Mouse (Mus musculus): ENCODE measurements around the gene Vamp8. TPM values are rescaled to one million over a fixed set of nuclear protein-coding genes. Genes with fewer than 3 reads are reported as not detected.

Gene Vamp8
- total RNA-seq (2021), result 10 to 100 TPM; 60.9 to 64.7 TPM
- long read RNA-seq, experiment 1, transcript Vamp8-201 (3 exons, 820 nt), result major isoform, 21 of 25 reads
- long read RNA-seq, experiment 1, partial matches to known transcripts, result 0 of 25 reads
- long read RNA-seq, experiment 1, other reads (novel, unspliced or antisense), result 0 of 25 reads
- long read RNA-seq, experiment 2, transcript Vamp8-201 (3 exons, 820 nt), result major isoform, 25 of 26 reads
- long read RNA-seq, experiment 2, partial matches to known transcripts, result 0 of 26 reads
- long read RNA-seq, experiment 2, other reads (novel, unspliced or antisense), result 0 of 26 reads

DNA sequence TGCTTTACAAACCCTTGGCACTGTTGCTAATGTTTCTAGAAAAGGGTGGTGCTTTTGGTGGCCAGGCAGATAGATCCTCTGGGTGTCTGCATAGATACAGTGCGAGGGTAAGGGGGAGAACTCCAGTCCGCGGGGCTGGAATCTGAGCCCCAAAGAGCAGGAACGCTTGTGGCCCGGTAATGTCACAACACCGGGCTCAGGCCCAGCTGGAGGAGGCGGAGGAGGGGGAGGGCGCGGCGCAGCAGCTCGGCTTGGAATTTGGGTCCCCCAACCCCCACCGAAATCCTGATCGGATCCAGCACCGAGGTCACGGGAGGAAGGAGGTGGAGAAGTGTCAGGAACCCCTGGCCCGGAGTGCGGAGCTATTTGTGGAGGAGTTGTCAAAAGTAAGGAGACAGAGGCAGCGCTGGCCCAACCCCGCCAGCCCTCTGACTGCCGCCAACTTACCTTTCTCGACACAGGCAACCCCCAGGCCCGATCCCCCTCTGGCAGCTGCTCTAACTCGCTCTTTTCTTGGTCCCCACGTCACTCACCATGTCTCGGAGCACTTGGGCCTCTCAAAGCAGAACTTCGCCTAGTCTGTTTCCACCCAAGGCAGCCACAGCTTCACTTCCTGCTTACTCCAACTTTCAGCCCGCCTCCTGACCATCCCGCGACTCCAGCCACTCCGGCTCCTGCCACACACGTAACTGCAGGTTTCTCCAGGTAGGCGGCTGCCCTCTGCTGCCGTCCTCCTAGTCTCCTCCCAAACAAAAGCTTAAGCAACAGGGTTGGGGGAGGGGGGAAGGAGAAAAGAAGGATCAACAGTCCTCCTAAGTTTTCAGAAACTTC, at the start of gene Vamp8:
Vamp8 (minus strand) TSS at position 763 of the 831 bp plus-strand sequence.
- DNase-seq, result peak; percentile 87

DNA sequence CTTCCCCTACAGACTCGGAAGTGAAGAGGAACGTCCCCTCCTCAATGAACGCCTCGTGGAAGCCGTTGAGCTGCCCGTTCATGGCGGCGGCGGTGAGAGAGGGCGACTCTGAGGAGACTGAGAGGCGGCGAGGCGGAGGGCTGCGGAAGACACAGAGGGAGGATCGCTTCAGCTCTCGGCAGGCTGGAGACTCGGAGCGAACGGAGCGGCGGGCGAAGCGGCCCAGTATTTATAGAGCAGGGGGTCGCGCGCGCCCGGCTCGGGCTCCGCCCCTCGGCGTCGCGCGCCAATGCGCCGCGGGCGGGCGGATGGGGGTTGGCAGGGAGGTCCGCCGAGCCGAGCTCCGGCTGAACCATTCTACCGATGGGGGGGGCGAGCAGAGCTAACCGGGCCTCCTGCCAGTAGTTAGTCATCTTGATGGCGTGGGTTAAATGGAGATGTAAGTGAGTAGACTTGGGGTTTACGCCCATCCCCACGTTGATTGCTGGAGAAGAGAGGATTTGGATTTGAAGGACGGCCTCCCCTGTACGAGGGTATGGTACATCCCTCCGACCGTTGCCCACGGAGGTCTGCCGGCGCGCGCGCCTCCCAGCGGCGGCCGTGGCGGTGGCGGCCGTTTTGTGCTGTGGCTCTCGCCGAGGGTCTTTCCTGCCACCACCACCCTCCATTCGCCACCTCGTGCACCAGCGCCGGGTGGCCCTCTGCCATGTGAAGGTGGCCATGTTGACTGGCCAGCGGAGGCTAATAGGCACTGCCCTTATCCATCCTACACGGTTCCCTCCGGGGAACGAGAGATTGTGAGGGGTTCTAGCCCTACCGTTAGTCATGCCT, 49.1 kb upstream of the Vamp8 start, which contains the start of gene Mat2a:
Mat2a (minus strand) TSS at position 204 of the 831 bp plus-strand sequence.
- DNase-seq, result peak; percentile 96

DNA sequence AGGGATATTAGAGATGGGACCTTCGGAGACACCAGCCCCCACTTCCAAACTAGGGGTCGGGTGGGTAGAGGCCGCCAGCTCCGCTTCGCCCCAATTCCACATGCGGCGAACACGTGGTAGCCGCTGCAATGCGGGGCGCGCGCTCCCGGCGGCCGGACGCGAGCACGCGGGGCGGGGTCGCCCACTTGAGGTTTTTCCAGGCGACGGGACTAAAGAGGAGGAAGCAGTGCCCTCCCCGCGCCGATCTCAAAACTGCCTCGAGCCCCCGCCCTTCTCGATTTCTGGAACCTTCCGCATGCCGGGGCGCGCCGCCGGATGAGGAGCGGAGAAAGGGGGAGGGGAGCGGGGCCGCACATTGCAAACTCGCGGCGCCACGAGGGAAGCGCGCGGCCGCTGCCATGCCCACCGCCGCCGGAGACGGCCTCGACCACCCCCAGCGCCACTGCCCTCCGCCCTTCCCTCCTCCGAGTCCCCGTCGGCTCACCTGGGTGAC, 48.4 kb upstream of the Vamp8 start:
- peak; percentile 91 for DNase-seq

DNA sequence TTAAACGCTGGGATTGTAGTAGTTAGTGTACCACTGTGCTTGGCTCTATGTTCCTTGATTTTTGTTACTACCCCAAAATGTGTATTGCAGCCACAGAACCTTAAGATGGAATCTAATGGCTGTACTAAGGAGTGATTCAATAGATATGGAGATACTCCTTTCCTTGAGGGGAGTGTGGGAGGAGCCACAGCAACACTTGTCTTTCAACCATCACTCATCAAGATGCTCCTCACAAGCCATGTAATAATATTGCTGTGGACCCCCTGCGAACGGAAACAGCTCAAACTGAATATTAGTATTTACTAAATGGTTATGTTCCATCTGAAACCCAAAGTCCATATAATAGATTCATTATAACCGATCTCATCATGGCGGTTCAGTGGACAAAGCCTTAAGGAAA, 47.7 kb upstream of the Vamp8 start:
- no peak for DNase-seq

DNA sequence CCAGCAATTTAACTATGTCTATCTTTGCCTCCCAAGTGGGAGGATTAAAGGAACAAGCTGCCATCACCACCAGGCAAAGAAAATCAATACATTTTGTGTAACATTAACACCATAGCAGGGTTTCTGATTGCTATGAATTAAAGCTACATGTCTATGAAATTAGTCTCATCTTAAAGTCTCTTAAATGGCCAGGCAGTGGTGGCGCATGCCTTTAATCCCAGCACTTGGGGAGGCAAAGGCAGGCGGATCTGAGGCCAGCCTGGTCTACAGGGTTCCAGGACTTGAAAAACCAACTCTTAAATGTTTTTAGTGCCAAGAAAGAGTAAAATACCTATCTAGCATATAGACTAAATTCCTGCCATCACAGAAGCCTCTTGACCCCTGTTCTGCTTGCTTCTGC, 41.6 kb upstream of the Vamp8 start:
- DNase-seq, result no peak

DNA sequence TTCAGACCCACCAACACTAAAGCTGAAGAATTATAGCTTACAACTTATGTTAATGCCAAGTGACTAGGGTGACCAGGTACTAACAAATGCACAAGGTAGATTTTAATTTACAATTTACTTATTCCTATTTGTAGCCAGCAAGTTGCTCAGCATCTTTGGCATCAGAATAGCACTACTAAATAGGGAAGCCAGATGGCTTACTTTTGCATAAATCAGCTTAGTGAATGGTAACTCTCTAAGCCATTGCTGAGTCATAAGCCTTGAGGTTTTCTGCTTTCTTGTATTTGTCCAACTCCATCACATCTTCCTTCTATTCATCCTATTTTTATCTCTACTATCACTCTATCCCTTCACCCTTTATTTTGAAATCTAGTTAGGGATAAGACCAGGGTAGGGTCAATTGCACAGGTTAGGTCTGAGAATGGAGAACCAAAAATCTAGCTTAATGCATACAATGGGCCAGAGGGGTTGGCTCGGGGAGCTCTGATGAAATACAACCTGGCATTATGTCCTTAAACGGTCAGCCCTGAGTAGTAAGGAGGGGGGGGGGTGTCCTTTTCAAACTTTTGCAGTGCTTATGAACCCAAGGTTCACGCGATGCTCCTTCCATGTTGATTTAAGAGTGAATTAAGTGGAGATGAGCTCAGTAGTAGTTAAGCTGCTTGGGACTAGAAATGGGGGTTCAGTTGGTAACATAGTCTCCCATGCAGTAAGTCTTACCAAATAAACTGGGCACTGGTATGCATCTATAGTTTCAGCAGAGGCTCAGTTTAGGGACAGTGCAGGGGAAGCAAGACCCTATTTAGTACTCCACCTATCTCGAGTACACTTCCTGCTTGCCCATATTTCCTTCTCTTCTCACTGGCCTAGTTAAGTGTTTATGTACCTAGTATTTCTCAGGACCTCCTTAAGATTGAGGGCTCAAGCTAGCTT, 40.8 kb upstream of the Vamp8 start:
- no peak for DNase-seq

DNA sequence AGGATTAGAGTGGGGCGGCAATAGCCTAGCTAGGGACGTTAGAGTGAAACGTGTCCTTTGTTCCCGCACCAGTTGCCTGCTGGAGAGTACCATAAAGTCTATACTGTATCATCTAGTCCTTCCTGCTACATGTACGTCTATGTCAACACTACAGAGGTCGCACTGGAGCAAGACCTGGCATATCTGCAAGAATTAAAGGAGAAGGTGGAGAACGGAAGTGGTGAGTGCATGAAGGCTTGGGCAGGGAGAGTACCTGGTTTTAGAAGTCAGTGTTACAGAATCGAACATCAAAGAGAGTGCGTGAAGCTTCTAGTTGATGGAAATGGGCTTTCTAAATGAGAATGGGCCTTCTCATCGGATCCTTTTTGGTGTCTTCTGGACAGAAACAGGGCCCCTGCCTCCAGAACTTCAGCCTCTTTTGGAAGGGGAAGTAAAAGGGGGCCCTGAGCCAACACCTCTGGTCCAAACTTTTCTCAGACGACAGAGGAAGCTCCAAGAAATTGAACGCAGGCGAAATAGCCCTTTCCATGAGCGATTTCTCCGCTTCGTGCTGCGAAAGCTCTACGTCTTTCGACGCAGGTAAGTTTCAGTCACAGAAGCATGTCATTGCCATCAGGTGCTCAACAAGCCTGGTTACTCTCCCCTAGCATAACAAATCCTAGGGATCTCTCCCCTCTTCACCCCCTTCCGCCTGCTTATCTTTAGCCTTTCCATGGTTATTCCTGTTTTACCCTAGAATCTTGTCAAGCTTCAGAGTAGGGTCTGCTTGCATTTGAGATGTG, 38.7 kb upstream of the Vamp8 start:
- no peak for DNase-seq

DNA sequence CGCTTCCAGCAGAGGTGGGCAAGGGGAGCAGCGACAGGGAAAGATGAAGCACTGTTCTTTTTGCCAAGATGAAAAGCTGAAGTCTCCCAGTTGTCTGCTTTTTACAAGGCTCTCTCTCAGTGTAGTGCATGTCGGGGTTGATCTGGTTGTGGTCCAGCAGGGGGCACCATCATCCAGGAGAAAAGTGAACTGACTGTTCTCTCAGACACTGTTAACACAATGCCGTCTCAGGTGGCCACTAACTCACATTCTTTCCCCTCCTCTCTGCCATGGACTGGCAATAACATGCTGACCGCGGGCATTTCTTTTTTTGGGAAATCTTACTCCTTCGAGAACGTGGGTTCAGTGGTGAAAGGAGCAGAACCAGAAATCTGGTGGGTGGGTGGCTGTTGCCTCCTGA, 37.5 kb upstream of the Vamp8 start:
- DNase-seq, result peak; percentile 78

DNA sequence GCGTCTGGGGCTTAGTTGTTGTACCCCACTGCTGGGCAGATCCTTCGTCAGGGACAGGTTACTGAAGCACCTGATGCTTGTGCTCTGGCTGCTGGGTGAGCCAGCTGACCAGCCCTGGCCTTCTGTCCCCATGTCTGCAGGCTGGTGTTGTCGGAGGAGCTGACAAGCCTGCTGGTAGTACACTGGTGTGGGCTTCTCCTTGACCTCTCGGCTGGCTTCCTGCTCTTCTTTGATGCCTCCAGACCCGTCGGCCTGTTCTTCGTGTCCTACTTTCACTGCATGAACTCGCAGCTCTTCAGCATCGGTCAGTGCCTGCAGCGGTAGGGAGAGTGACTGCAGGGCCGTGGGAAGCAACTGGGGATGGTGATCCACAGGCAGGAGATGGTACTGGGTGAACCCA, 35.1 kb upstream of the Vamp8 start:
- no peak for DNase-seq

DNA sequence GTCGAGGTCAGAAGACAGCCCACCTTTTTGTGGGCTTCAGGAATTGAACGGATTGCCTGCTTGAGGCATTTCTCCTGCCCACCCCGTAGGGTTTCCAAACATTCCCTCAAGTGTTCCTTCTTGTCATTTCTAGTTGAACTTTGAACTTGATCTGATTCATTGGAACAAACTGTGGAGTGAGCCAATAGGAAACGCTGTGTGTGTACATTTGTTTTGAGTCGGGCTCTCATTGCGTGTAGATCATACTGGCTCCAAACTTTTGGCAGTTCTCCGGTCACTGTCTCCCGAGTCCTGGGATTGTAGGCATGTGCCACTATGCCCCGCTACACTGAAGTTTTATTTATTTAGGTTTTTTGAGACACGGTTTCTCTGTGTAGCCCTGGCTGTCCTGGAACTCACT, 30.4 kb upstream of the Vamp8 start:
- no peak for DNase-seq

DNA sequence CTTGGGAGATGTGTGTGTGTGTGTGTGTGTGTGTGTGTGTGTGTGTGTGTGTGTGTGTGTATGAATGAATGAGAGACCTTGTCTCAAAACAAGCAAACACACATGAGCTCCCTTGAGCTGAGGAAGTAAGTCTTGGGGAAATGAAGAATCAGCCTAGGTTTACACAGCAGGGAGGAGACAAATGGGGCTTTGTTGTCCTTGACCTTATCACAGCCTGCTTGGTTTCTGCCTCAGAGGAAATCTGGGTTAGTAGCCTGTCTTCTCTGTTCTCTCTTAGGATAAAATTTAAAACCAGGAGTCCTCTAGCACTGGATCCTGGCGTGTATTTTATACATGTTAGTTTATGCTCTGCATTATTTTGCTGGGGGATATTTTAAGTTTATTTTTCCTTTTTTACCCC, 29.3 kb upstream of the Vamp8 start:
- DNase-seq, result no peak

DNA sequence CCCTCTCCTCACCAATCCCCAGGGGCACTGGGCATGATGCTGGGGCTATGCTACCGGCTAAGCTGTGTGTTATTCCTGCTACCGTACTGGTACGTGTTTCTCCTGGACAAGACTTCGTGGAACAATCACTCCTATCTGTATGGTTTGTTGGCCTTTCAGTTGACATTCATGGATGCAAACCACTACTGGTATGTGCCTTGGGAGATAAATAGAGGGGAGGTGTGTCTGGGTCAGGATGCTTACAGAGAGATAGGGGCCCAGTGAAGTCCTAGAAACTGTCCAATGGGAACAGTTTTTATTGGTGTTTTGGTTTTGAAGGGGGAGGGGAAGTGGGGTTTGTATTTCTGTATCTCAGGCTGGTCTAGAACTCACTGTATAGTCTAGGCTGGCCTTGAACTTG, 27.8 kb upstream of the Vamp8 start:
- DNase-seq, result no peak

DNA sequence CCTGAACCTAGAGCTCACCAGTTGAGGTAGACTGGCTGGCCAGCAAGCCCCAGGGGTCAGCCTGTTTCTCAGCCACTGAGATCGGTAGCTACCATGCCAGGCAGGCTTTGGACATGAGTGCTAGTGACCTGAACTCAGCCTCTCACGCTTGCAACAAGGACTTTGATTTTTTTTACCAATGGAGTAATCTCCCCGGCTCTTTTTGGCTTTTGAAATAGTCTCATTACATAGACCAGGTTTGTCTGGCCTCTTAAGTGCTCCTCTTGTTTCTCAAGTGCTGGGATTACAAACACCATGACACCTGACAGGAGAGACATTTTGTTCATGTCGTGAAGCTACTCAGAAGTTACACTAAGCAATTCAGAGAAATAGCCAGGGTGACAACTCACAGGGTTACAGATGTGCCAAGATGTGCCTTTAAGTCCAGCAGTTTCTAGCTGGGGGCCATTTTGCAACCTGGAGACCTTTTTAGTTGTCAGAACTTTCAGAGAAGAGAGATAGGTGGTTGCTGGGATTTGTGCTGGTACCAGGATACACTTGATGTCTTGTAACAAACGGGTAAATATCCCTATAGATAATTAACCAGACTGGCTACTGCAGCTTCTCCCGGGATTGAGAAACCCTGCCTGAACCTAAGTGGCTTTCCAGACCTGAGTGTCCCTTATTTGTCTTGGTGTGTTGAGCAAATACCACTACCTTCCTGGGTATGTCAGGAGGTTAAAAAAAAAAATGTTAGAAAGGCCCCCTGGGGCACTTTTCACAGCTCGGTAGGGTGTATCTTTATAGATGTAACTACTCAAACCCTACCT, 25.7 kb upstream of the Vamp8 start:
- DNase-seq, result no peak

DNA sequence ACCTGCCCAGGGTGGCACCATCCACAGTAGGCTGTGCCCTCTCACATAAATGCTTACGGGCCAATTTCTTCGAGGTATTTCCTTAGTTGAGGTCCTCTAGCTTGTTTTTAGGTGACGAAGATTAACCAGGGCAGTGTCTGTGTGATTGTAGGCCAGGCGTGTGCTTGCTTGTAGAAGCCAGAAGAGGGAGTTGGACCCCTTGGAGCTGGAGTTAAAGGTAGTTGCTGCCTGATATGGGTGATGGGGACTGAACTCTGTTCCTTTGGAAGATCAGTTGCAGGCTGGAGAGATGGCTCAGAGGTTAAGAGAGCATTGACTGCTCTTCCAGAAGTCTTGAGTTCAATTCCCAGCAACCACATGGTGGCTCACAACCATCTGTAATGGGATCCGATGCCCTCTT, 24.7 kb upstream of the Vamp8 start:
- DNase-seq, result no peak

DNA sequence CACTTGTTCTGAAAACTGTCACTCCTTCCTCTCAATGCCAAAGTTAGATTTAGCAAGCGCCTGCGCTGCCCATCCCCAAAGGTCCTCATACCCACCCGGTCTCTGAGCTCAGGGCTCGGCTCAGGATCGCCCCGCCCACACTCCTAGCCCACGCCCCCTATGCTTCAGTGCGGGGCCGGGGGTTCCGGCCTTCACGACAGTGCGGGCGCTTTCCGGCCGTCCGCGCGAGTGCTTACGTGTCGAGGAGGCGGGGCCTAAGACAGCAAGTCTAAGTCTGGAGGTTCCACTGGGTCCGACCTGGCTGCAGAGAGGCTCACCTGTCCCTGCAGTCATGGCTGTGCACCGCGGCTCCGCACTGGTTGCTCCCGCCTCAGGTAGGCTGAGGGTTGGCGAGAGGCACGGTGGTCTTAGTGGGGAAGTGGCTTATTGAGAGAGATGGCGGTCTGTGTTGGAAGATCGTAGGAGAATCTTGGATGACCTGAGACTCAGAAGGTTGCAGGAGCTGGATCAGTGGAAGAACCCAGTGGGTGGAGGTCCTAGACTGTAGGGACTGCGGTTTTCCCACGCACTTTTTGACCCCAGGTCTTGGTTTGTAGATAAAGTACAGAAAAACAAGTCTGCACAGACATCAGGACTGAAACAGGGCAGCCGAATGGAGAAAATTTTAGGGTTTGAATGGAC, 23.7 kb upstream of the Vamp8 start, which contains the start of gene Ggcx:
Ggcx (plus strand) TSS at position 233 of the 681 bp plus-strand sequence.
- peak; percentile 94 for DNase-seq

DNA sequence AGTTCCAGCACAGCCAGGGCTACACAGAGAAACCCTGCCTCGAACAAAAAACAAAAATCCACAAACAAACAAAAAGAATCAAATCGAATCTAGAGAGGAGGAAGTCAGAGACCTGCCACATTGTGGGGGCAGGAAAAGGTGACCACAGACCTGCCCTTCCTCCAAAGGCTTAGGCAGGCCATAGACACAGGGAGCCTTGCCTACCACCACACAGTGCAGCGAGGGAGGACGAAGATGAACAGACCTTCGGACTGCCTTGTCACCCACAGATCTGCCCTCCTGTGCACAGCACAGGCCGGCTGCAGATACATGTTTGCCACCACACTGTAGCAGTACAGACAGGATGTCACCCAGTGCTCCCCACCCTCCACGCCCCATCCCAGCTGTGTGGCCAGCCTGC, 20.0 kb upstream of the Vamp8 start:
- DNase-seq, result no peak

DNA sequence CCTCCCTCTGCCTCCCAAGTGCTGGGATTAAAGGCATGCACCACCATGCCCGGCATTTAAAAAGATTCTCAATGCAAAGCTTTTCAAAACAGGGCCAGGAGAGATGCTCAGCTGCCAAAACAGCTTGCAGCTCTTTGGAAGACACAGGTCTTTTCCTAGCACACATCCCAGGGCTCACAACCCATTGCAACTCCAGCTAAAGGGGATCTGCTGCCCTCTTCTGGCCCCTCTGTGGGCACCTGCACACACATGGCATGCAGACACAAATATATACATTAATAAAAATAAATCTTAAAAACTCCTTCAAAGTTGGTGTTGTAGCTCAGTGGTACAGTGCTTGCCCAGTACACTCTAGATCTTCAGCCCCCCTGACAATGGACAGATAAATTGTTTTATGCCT, 19.5 kb upstream of the Vamp8 start:
- no peak for DNase-seq

DNA sequence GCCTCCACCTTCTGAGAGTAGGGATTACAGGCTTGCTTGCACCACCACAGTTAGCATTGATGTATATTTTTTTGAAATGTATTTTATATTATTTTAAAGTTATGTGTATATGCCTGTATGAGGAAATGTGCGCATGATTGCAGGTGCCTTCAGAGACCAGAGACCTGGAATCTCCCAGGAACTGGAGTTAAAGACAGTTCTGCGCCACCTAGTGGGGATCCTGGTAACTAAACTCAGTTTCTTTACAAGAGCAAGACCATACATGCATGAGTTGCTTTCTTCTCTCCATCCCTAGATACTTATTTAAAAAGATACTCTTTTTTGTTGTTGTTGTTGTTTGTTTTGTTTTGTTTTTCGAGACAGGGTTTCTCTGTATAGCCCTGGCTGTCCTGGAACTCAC, 19.1 kb upstream of the Vamp8 start:
- DNase-seq, result peak; percentile 73

DNA sequence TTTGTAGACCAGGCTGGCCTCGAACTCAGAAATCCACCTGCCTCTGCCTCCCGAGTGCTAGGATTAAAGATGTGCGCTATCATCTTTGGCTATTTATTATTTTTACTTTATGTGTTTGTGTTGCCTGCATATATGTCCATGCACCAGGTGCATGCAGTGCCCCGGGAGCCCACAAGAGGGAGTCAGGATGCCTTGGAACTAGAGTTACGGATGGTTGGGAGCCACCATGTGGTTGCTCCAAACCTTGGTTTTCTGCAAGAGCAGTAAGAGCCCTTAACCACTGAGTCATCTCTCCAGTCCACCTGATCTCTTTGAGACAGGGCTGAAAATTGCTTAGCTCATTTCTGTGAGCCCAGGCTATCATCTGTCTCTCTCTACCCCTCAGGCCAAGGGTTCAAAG, 16.6 kb upstream of the Vamp8 start:
- peak; percentile 78 for DNase-seq

Data from gastrocnemius, postnatal 10 days (tissue).